Mouse (Mus musculus) heart, embryonic 16.5 days (tissue): ENCODE results near the gene Nipsnap3a. TPM values are rescaled to one million over a fixed set of nuclear protein-coding genes. Genes with fewer than 3 reads are reported as not detected.

Experiments
- ATAC-seq: fragments of 200-750 bp; cut with Nextera tagmentation; replicated peaks from 2 replicates; pipeline ENCODE4 v1.8.0; 2017; ENCODE audit warnings: moderate number of reproducible peaks; ENCODE audit not compliant: insufficient read depth, low FRiP score; ENCODE audit errors: extremely low read depth
- H3K27ac ChIP-seq: fragments of 300-500 bp; sonication (generic); 2 replicates; pipeline ENCODE4 v1.5.1; 2014; ENCODE audit warnings: mild to moderate bottlenecking, low read length, control low read depth, moderate library complexity
- H3K27me3 ChIP-seq: fragments of 300-500 bp; sonication (generic); 2 replicates; pipeline ENCODE4 v1.6.1; 2014; ENCODE audit warnings: low read length, mixed read lengths; ENCODE audit not compliant: control insufficient read depth, insufficient read depth
- H3K36me3 ChIP-seq: fragments of 300-500 bp; sonication (generic); 2 replicates; pipeline ENCODE4 v1.6.1; 2014; ENCODE audit not compliant: control insufficient read depth, insufficient read depth
- H3K4me1 ChIP-seq: fragments of 300-500 bp; sonication (generic); 2 replicates; pipeline ENCODE4 v1.6.1; 2014; ENCODE audit warnings: low read length, mixed read lengths; ENCODE audit not compliant: control insufficient read depth, insufficient read depth
- H3K4me2 ChIP-seq: fragments of 300-500 bp; sonication (generic); 2 replicates; pipeline ENCODE4 v1.6.1; 2014; ENCODE audit warnings: low read depth, mild to moderate bottlenecking, control low read depth, low read length
- H3K4me3 ChIP-seq: fragments of 300-500 bp; sonication (generic); 2 replicates; pipeline ENCODE4 v1.5.1; 2014; ENCODE audit warnings: mild to moderate bottlenecking, control low read depth, low read length
- H3K9ac ChIP-seq: fragments of 300-500 bp; sonication (generic); 2 replicates; pipeline ENCODE4 v1.6.1; 2014; ENCODE audit warnings: low read length, control low read depth
- H3K9me3 ChIP-seq: fragments of 300-500 bp; sonication (generic); replicated peaks from 2 replicates; pipeline ENCODE4 v1.6.1; 2016; ENCODE audit warnings: low read length; ENCODE audit not compliant: control insufficient read depth
- WGBS: fragments of 180-500 bp; shearing (Covaris S2); extraction: QIAGEN DNeasy Blood & Tissue Kit; methylation state at CpG from one replicate; pipeline ENCODE4 v1.1.7; 2014; 5-methylcytosine and 5-hydroxymethylcytosine counted together
- polyA plus RNA-seq: library from polyadenylated mRNA; unstranded; fragments of >200 nt; fragmentation: Nextera tagmentation; extraction: Ambion mirVana; gene quantifications from 2 replicates; pipeline ENCODE4 v1.2.1, GENCODE M21; 2015

The Nipsnap3a gene
- polyA plus RNA-seq, 1 experiment from 2014 or later = not detected

DNA sequence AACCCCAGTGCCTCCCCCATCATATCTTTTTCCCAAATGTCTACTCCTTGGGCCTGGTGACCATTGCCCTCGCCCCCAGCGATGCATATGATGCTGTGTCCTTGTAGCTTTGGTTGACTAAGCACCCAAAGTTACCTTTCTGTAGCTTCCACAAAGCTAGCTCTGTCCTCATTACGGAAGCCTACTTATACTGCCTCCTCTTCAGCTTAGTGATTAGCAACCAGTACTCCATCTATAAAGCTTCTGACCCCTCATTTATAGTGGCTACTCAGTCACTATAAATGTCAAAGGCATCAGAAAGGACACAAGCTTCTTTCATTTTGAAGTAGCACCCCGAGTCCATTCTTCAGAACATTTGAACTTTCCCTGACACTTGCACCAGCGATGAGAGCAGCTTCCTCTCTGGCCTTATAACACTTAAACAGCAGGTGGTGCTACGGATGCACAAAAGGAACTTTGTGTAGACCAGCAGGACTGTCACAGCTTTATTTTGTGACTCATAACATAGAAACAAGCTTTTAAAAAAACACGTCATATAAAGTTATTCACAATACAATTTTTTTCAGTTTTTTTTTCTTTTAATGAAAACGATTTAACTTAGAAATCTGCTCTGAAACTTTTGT is 41.4 kb downstream of the Nipsnap3a start:
- Histone ChIP-seq H3K27me3 (no peaks in the 10 kb centered on the region), H3K27ac (no peak overlapping the region), H3K9ac (no peak overlapping the region), H3K4me3 (no peak overlapping the region), H3K9me3 (0 out of 2 replicates have a peak, but pooled peaks cover 3% of the 10 kb centered on the region), H3K4me1 (no peaks in the 10 kb centered on the region), H3K4me2 (no peak overlapping the region), H3K36me3 (peaks cover 14% of the 10 kb centered on the region)
- WGBS = 57% methylated on average over 8 of the region's 8 CpGs
- no peak for ATAC-seq

DNA sequence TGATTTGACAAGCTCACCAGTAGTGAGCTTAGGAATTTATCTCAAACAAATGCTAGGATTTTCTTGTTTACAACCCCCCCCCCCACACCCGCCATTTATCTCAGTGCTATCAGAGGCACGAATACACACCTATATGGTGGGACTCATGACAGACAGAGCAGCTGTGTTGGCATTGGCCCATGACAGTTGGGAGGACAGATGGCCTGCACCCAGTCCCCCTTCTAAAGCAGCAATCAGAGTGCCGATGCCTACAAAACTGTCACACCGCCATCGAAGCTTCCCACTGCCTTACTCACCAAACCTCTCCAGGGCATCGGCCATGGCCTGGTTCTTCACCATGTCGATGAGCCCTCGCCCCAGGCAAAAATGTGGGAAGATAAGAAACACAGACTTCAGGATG is 54.7 kb downstream of the Nipsnap3a start:
- Histone ChIP-seq H3K27me3 (no peaks in the 10 kb centered on the region), H3K36me3 (peaks cover 37% of the 10 kb centered on the region), H3K27ac (no peak overlapping the region), H3K9ac (no peak overlapping the region), H3K4me3 (no peak overlapping the region), H3K4me1 (no peaks in the 10 kb centered on the region), H3K9me3 (no peaks in the 10 kb centered on the region), H3K4me2 (no peak overlapping the region)
- no peak for ATAC-seq
- 75% methylated on average over 8 of the region's 8 CpGs for WGBS

DNA sequence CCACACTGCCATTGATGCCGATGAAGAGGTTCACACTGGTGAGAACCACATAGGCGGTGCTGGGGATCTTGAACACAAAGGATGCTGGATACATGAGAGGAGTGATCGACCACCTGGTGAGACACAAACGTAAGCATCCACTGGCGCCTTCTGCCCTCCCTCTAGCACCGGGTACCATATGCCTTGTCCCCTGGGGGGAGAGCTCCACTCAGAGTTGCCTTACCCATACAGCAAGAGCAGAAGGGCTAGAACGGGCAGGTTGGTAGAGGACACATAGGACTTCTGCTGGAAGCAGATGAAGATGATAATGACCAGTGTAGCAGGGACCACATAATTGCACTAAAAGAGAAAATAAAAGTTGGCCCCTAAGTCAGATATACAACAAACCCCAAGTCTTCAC is 56.7 kb downstream of the Nipsnap3a start:
- Histone ChIP-seq H3K4me1 (no peaks in the 10 kb centered on the region), H3K27me3 (no peaks in the 10 kb centered on the region), H3K4me3 (no peak overlapping the region), H3K9me3 (no peaks in the 10 kb centered on the region), H3K9ac (no peak overlapping the region), H3K36me3 (peaks cover 36% of the 10 kb centered on the region), H3K27ac (no peak overlapping the region), H3K4me2 (no peak overlapping the region)
- ATAC-seq = no peak
- 87% methylated on average over 7 of the region's 7 CpGs for WGBS

DNA sequence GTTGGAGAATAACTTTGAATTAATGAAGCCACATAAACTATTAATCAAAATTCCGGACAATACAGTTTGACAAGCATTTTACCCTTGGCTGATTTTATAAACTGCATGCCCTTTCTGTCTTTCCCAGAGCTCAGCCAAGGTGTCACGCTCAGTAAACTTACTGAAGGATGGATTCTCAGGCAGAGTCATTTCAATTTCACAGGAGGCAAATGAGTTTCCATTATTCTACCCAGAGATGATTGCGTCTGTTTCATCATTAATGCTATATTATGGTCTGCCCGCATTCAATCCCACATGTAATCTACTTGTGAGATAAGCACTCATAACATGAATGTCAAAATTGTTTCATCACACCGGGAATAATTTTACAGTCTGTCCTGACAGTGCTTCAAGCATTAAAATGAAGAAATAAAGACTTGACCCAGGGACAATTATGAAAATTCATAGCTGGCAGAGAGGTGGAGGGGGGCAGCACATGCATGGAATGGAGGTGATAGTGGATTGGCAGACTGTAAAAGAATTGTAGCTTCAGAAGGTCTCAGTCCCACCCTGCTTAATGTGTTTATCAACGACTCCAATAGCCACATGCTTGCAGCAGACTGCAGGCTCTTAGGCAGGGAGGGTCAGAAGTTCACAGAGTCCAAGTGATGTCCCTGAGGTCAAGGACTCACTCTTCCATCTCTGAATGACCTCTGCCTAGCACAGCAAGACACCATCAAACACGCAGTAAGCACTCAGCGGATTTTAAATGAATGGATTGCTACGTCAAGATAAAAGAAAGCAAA is 57.4 kb downstream of the Nipsnap3a start:
- no peak overlapping the region for H3K4me3 ChIP-seq
- H3K27ac ChIP-seq = no peak overlapping the region
- H3K27me3 ChIP-seq = no peaks in the 10 kb centered on the region
- no peak overlapping the region for H3K9ac ChIP-seq
- no peak for ATAC-seq
- no peaks in the 10 kb centered on the region for H3K4me1 ChIP-seq
- WGBS = 64% methylated on average over 9 of the region's 9 CpGs
- no peak overlapping the region for H3K4me2 ChIP-seq
- peaks cover 35% of the 10 kb centered on the region for H3K36me3 ChIP-seq
- H3K9me3 ChIP-seq = no peaks in the 10 kb centered on the region

Other genes starting within 250 kb of the Nipsnap3a start
- gene Olfr275, start 174.7 kb upstream of the Nipsnap3a start, polyA plus RNA-seq = not detected in 2 replicates
- not detected in 2 replicates for gene Olfr273, start 130.0 kb upstream of the Nipsnap3a start, polyA plus RNA-seq
- gene Olfr272, start 70.1 kb upstream of the Nipsnap3a start, polyA plus RNA-seq = not detected in 2 replicates
- not detected in 2 replicates for gene Olfr270, start 24.7 kb upstream of the Nipsnap3a start, polyA plus RNA-seq
- gene Nipsnap3b, start 22.6 kb downstream of the Nipsnap3a start, polyA plus RNA-seq = 54.8 and 62.6 TPM in 2 replicates
- 4.1 and 4.5 TPM in 2 replicates for gene Abca1, start 170.6 kb downstream of the Nipsnap3a start, polyA plus RNA-seq